Mouse (Mus musculus) heart, embryonic 14.5 days (tissue): ENCODE results near the gene Btbd18. TPM values are rescaled to one million over a fixed set of nuclear protein-coding genes. Genes with fewer than 3 reads are reported as not detected.

Experiments
- ATAC-seq: fragments of 200-750 bp; cut with Nextera tagmentation; 2 replicates; pipeline ENCODE4 v1.8.0; 2017; ENCODE audit warnings: low read depth, moderate TSS enrichment; ENCODE audit not compliant: insufficient number of reproducible peaks, insufficient read depth, low FRiP score
- H3K27ac ChIP-seq, 2 experiments: fragments of 200-500 bp in 1 of 2; fragments of 300-500 bp in 1 of 2; sonication (generic) in 1 of 2; replicated peaks in 1 of 2; 2 replicates each; pipeline ENCODE4 v1.5.1; 2012 to 2014; ENCODE audit warnings: low read depth in 2 of 2, low read length in 2 of 2, control low read depth in 1 of 2, mild to moderate bottlenecking in 1 of 2, mixed read lengths in 1 of 2; ENCODE audit not compliant: control insufficient read depth in 1 of 2, insufficient read depth in 1 of 2
- H3K27me3 ChIP-seq: fragments of 300-500 bp; sonication (generic); 2 replicates; pipeline ENCODE4 v1.6.1; 2014; ENCODE audit warnings: mild to moderate bottlenecking, low read length, control low read depth; ENCODE audit not compliant: control insufficient read depth, insufficient read depth
- H3K36me3 ChIP-seq: fragments of 300-500 bp; sonication (generic); 2 replicates; pipeline ENCODE4 v1.6.1; 2014; ENCODE audit warnings: mild to moderate bottlenecking, control low read depth, low read length, mixed read lengths; ENCODE audit not compliant: control insufficient read depth, insufficient read depth
- H3K4me1 ChIP-seq, 2 experiments: fragments of 200-500 bp in 1 of 2; fragments of 300-500 bp in 1 of 2; sonication (generic) in 1 of 2; 2 replicates each; pipeline ENCODE4 v1.6.1; 2012 to 2014; ENCODE audit warnings: low read length in 2 of 2, control low read depth in 1 of 2, mixed read lengths in 1 of 2; ENCODE audit not compliant: control insufficient read depth in 2 of 2, insufficient read depth in 2 of 2
- H3K4me2 ChIP-seq: fragments of 300-500 bp; sonication (generic); 2 replicates; pipeline ENCODE4 v1.6.1; 2014; ENCODE audit warnings: mild to moderate bottlenecking, low read length
- H3K4me3 ChIP-seq, 2 experiments: fragments of 200-500 bp in 1 of 2; fragments of 300-500 bp in 1 of 2; sonication (generic) in 1 of 2; 2 replicates each; pipeline ENCODE4 v1.5.1; 2012 to 2014; ENCODE audit warnings: low read length in 2 of 2, mild to moderate bottlenecking in 2 of 2, control low read depth in 1 of 2, low read depth in 1 of 2, moderate library complexity in 1 of 2; ENCODE audit not compliant: control insufficient read depth in 1 of 2, insufficient read depth in 1 of 2
- H3K9ac ChIP-seq: fragments of 300-500 bp; sonication (generic); 2 replicates; pipeline ENCODE4 v1.6.1; 2014; ENCODE audit warnings: mild to moderate bottlenecking, low read length
- H3K9me3 ChIP-seq: fragments of 300-500 bp; sonication (generic); 2 replicates; pipeline ENCODE4 v1.6.1; 2016; ENCODE audit warnings: low read length, control low read depth; ENCODE audit not compliant: control insufficient read depth
- WGBS: fragments of 180-500 bp; shearing (Covaris S2); extraction: QIAGEN DNeasy Blood & Tissue Kit; methylation state at CpG from one replicate; pipeline ENCODE4 v1.1.7; 2014; 5-methylcytosine and 5-hydroxymethylcytosine counted together
- polyA plus RNA-seq: library from polyadenylated mRNA; unstranded; fragments of >200 nt; fragmentation: Nextera tagmentation; extraction: Ambion mirVana; gene quantifications from 2 replicates; pipeline ENCODE4 v1.2.1, GENCODE M21; 2014

Gene Btbd18
- polyA plus RNA-seq, 1 experiment from 2014 or later: 0.11 TPM

- Histone ChIP-seq H3K4me1 (peaks cover 0 to 20% of the 10 kb centered on the region in 2 experiments; a peak in 2 of 4 replicates), H3K9ac (peak within 1 kb of the TSS; percentile 87), H3K27ac (peak within 1 kb of the TSS in 1 of 2 experiments; percentile 61; a peak in 2 of 4 replicates), H3K9me3 (no peaks in the 10 kb centered on the region), H3K36me3 (peaks cover 38% of the 10 kb centered on the region), H3K27me3 (no peaks in the 10 kb centered on the region), H3K4me3 (peak within 1 kb of the TSS; percentile 81 to 88), H3K4me2 (peak within 1 kb of the TSS; percentile 85)
- ATAC-seq: no peak
- 15% methylated on average over 8 of the region's 8 CpGs for WGBS
Observed at GRCm38 (mm10) chr2:84679016-84679415, 20.1 kb downstream of the Btbd18 start, which contains the start of gene Tmx2. TSS of gene Tmx2 (minus strand) at chr2:84679140.

GRCm38 (mm10) chr2:84682605-84683183 lies 23.8 kb downstream of the Btbd18 start:
- ATAC-seq: no peak
- H3K27ac ChIP-seq: peak overlapping the region in 1 of 2 experiments; percentile 33; a peak in 1 of 4 replicates
- no peak overlapping the region for H3K9ac ChIP-seq
- H3K27me3 ChIP-seq: no peaks in the 10 kb centered on the region
- no peak overlapping the region for H3K4me2 ChIP-seq
- H3K9me3 ChIP-seq: 0 out of 2 replicates have a peak, but pooled peaks cover 3% of the 10 kb centered on the region
- H3K36me3 ChIP-seq: peaks cover 39% of the 10 kb centered on the region
- peaks cover 0 to 7% of the 10 kb centered on the region in 2 experiments; a peak in 1 of 4 replicates for H3K4me1 ChIP-seq
- WGBS: 20% methylated on average over 6 of the region's 6 CpGs
- no peak overlapping the region for H3K4me3 ChIP-seq

GRCm38 (mm10) chr2:84688080-84688844 lies 29.4 kb downstream of the Btbd18 start:
- Histone ChIP-seq H3K4me2 (no peak overlapping the region), H3K4me1 (no peaks in the 10 kb centered on the region), H3K27me3 (no peaks in the 10 kb centered on the region), H3K4me3 (no peak overlapping the region), H3K9me3 (0 out of 2 replicates have a peak, but pooled peaks cover 3% of the 10 kb centered on the region), H3K36me3 (peaks cover 84% of the 10 kb centered on the region), H3K27ac (no peak overlapping the region), H3K9ac (no peak overlapping the region)
- no peak for ATAC-seq
- WGBS: 56% methylated on average over 2 of the region's 2 CpGs

GRCm38 (mm10) chr2:84690050-84690449 lies 31.2 kb downstream of the Btbd18 start:
- Histone ChIP-seq H3K4me2 (no peak overlapping the region), H3K36me3 (peaks cover 96% of the 10 kb centered on the region), H3K9ac (no peak overlapping the region), H3K4me1 (no peaks in the 10 kb centered on the region), H3K9me3 (no peaks in the 10 kb centered on the region), H3K27me3 (no peaks in the 10 kb centered on the region), H3K4me3 (no peak overlapping the region), H3K27ac (no peak overlapping the region)
- 86% methylated on average over 12 of the region's 12 CpGs for WGBS
- no peak for ATAC-seq

GRCm38 (mm10) chr2:84695007-84695695 lies 36.3 kb downstream of the Btbd18 start:
- 87% methylated on average over 5 of the region's 5 CpGs for WGBS

GRCm38 (mm10) chr2:84703497-84703896 lies 44.6 kb downstream of the Btbd18 start:
- H3K4me2 ChIP-seq: no peak overlapping the region
- H3K4me3 ChIP-seq: no peak overlapping the region
- H3K9ac ChIP-seq: no peak overlapping the region
- ATAC-seq: no peak
- H3K27ac ChIP-seq: no peak overlapping the region
- H3K27me3 ChIP-seq: no peaks in the 10 kb centered on the region
- 79% methylated on average over 1 of the region's 1 CpGs for WGBS
- H3K9me3 ChIP-seq: no peaks in the 10 kb centered on the region
- no peaks in the 10 kb centered on the region for H3K4me1 ChIP-seq
- H3K36me3 ChIP-seq: peaks cover 85% of the 10 kb centered on the region

More at GRCm38 (mm10) chr2:84695007-84695695, 36.3 kb downstream of the Btbd18 start:
- no peak overlapping the region for H3K27ac ChIP-seq
- H3K4me1 ChIP-seq: no peaks in the 10 kb centered on the region
- no peak overlapping the region for H3K9ac ChIP-seq
- H3K4me3 ChIP-seq: no peak overlapping the region
- ATAC-seq: no peak
- no peak overlapping the region for H3K4me2 ChIP-seq
- H3K9me3 ChIP-seq: no peaks in the 10 kb centered on the region
- no peaks in the 10 kb centered on the region for H3K27me3 ChIP-seq
- H3K36me3 ChIP-seq: peaks cover 84% of the 10 kb centered on the region

- Histone ChIP-seq H3K9me3 (no peaks in the 10 kb centered on the region), H3K27me3 (no peaks in the 10 kb centered on the region), H3K36me3 (peaks cover 88% of the 10 kb centered on the region), H3K4me3 (no peak overlapping the region), H3K4me1 (no peaks in the 10 kb centered on the region), H3K27ac (no peak overlapping the region), H3K4me2 (no peak overlapping the region), H3K9ac (no peak overlapping the region)
- WGBS: 79% methylated on average over 5 of the region's 5 CpGs
- no peak for ATAC-seq
Observed at GRCm38 (mm10) chr2:84704329-84704728, 45.5 kb downstream of the Btbd18 start.
